Mouse (Mus musculus) forebrain, embryonic 16.5 days (tissue): ENCODE data around the gene Sertad1. TPM values are rescaled to one million over a fixed set of nuclear protein-coding genes. Genes with fewer than 3 reads are reported as not detected.

Experiments used
- ATAC-seq: fragments of 200-750 bp; cut with Nextera tagmentation; 2 replicates; pipeline ENCODE4 v1.8.0; 2017; ENCODE audit warnings: mild to moderate bottlenecking, moderate library complexity
- H3K27ac ChIP-seq: fragments of 300-500 bp; sonication (generic); 2 replicates; pipeline ENCODE4 v1.5.1; 2014; ENCODE audit warnings: low read length, control low read depth
- H3K27me3 ChIP-seq: fragments of 300-500 bp; sonication (generic); replicated peaks from 2 replicates; pipeline ENCODE4 v1.6.1; 2014; ENCODE audit warnings: low read length; ENCODE audit not compliant: control insufficient read depth, insufficient read depth
- H3K36me3 ChIP-seq: fragments of 300-500 bp; sonication (generic); 2 replicates; pipeline ENCODE4 v1.6.1; 2014; ENCODE audit not compliant: control insufficient read depth, insufficient read depth
- H3K4me1 ChIP-seq: fragments of 300-500 bp; sonication (generic); replicated peaks from 2 replicates; pipeline ENCODE4 v1.6.1; 2014; ENCODE audit warnings: low read length; ENCODE audit not compliant: control insufficient read depth, insufficient read depth
- H3K4me2 ChIP-seq: fragments of 300-500 bp; sonication (generic); 2 replicates; pipeline ENCODE4 v1.6.1; 2014; ENCODE audit warnings: mild to moderate bottlenecking, low read length, control low read depth
- H3K4me3 ChIP-seq: fragments of 300-500 bp; sonication (generic); replicated peaks from 2 replicates; pipeline ENCODE4 v1.5.1; 2014; ENCODE audit warnings: mild to moderate bottlenecking, low read length, control low read depth
- H3K9ac ChIP-seq: fragments of 300-500 bp; sonication (generic); replicated peaks from 2 replicates; pipeline ENCODE4 v1.6.1; 2014; ENCODE audit warnings: low read depth, low read length, control low read depth
- H3K9me3 ChIP-seq: fragments of 300-500 bp; sonication (generic); 2 replicates; pipeline ENCODE4 v1.6.1; 2016; ENCODE audit warnings: low read length; ENCODE audit not compliant: control insufficient read depth
- WGBS: fragments of 180-500 bp; shearing (Covaris S2); extraction: QIAGEN DNeasy Blood & Tissue Kit; methylation state at CpG from one replicate; pipeline ENCODE4 v1.1.7; 2014; 5-methylcytosine and 5-hydroxymethylcytosine counted together
- polyA plus RNA-seq: library from polyadenylated mRNA; unstranded; fragments of >200 nt; fragmentation: Nextera tagmentation; extraction: Ambion mirVana; gene quantifications from 2 replicates; pipeline ENCODE4 v1.2.1, GENCODE M21; 2015

Gene Sertad1
- polyA plus RNA-seq, 1 experiment from 2014 or later = 6.5 TPM

DNA sequence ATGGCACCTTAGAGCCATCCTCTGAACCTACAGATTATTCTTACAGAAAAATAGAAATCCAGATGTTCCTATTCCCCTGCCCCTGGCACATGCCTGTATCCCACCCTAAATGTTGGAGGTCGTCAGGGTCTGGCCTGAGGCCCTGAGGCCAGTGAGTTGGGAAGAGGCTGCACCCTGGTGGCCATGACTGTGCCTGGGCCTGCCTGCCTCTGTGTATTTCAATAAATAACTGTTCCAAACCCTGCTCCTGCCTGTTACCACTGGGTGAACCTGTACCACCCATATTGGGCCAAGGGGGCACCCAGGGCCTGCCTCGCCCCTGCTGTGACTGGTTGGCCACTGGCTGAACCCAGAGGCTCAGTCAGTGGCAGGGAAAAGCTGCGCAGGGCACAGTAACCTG lies 44.2 kb downstream of the Sertad1 start:
- H3K4me2 ChIP-seq = no peak overlapping the region
- no peak for ATAC-seq
- no peaks in the 10 kb centered on the region for H3K27me3 ChIP-seq
- H3K9me3 ChIP-seq = no peaks in the 10 kb centered on the region
- 74% methylated on average over 3 of the region's 3 CpGs for WGBS
- peaks cover 14% of the 10 kb centered on the region for H3K36me3 ChIP-seq
- no peak overlapping the region for H3K27ac ChIP-seq
- no peak overlapping the region for H3K4me3 ChIP-seq
- no peak overlapping the region for H3K9ac ChIP-seq
- peaks cover 3% of the 10 kb centered on the region for H3K4me1 ChIP-seq

DNA sequence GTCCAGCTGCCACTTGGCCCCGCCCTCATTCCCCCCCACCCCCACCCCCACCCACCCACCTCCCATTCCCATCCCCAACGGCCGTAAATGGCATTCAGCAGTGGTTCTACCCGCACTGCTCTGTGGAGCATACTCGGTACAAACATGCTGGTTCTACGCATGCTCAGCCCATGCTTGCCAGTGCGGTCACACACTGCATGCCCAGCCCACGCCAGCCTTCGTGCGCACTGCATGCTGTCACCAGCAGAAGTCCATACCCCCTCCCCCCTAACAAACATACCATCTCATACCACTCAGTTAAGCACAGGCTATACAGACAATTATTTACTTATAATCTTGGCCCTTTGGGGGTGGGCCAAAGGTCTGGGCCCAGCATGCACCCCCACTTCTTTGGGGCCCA lies 45.0 kb downstream of the Sertad1 start:
- Histone ChIP-seq H3K9ac (no peak overlapping the region), H3K27ac (no peak overlapping the region), H3K36me3 (peaks cover 14% of the 10 kb centered on the region), H3K27me3 (no peaks in the 10 kb centered on the region), H3K4me1 (no peaks in the 10 kb centered on the region), H3K4me3 (no peak overlapping the region), H3K9me3 (no peaks in the 10 kb centered on the region), H3K4me2 (no peak overlapping the region)
- no peak for ATAC-seq
- WGBS = 89% methylated on average over 10 of the region's 10 CpGs

DNA sequence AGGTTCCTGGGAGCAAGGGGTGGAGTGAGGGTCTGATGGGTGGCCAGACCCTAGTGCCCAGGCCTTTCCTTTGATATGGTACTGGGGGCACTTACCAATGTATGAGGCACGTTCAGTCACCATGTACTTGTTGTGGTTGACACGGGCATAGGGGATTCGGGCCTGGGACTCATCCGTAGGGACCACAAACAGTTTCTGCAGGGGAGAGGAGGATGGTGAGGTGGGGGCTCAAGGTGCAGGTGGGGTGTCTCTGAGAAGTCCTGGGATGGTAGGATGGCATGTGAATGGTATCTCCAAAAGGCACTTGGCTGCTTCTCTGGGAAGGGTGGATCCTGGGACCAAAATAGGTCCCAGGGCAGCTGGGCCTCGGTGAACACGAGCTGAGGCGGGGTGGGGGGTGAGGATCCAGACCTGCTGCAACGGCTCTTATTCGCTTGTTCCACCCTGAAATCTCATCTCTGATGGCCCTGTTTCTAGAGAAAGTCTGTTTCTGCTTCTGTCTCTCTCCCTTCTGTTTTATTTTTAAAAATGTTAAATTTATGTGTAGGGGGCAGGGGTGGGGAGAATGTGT lies 45.9 kb downstream of the Sertad1 start:
- Histone ChIP-seq H3K27me3 (no peaks in the 10 kb centered on the region), H3K4me1 (no peaks in the 10 kb centered on the region), H3K4me2 (no peak overlapping the region), H3K27ac (no peak overlapping the region), H3K4me3 (no peak overlapping the region), H3K9me3 (no peaks in the 10 kb centered on the region), H3K36me3 (peaks cover 16% of the 10 kb centered on the region), H3K9ac (no peak overlapping the region)
- 93% methylated on average over 9 of the region's 9 CpGs for WGBS
- no peak for ATAC-seq

DNA sequence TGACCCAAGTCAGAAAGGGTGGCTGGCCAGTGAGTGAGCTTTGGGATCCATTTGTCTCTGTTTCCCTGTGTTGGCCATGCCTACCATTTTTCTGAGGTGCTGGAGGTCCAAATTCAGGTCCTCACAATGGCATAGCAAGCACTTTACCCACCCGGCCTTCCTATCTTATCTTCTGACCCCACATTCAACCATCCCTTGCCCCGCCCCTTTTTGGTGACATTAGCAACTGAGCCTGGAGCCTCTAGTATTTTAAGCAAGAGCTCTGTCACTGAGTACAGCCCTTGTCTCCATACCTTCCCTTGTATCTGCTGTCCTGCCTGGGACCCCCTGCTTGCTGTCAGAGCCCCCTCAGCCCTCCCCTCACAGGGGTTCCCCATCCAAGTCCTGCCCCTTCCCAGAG lies 48.7 kb downstream of the Sertad1 start:
- Histone ChIP-seq H3K4me2 (no peak overlapping the region), H3K27me3 (no peaks in the 10 kb centered on the region), H3K36me3 (peaks cover 19% of the 10 kb centered on the region), H3K9me3 (no peaks in the 10 kb centered on the region), H3K27ac (no peak overlapping the region), H3K4me1 (no peaks in the 10 kb centered on the region), H3K9ac (no peak overlapping the region), H3K4me3 (no peak overlapping the region)
- 85% methylated on average over 2 of the region's 2 CpGs for WGBS
- ATAC-seq = no peak

DNA sequence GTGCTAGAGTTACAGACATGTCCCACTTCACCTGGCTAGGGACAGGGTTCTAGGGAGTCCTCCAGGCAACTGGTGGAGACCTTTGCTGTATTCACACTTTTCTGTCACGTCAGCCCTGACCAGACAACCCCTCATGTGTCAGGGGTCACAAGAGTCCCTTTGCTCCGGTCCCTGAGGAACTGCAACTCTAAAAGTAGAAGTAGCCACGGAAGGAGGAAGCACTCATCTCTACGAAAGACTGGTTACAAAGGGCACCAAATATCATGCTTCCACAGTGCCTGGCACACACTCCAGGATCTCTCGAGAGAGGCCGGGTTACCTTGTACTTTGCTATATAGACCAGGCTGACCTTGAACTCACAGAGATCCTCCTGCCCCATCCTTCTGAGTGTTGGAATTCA lies 49.9 kb downstream of the Sertad1 start:
- Histone ChIP-seq H3K27ac (no peak overlapping the region), H3K4me2 (no peak overlapping the region), H3K4me1 (peaks cover 4% of the 10 kb centered on the region), H3K9ac (no peak overlapping the region), H3K36me3 (peaks cover 19% of the 10 kb centered on the region), H3K27me3 (no peaks in the 10 kb centered on the region), H3K4me3 (no peak overlapping the region), H3K9me3 (no peaks in the 10 kb centered on the region)
- no peak for ATAC-seq
- WGBS = 92% methylated on average over 6 of the region's 6 CpGs

DNA sequence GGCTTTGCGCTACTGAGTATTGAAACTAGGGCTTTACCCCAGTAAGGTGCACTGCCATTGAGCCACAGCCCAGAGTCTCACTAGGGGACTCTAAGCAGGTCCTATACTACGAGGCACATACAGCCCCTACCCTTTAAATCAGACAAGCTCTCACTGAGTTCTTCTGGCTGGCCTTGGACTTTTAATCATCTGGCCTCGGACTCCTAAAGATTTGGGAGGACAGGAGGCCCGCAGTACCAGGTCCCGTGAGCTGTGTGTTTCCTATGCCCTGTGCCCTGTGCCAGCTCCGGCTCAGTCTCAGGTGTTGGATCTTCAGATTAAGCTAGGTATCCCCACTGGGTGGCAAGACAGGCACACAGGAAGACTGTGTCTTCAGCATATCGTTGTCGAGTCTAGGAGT lies 51.3 kb downstream of the Sertad1 start:
- no peak for ATAC-seq
- H3K4me2 ChIP-seq = no peak overlapping the region
- no peaks in the 10 kb centered on the region for H3K27me3 ChIP-seq
- WGBS = 93% methylated on average over 8 of the region's 8 CpGs
- H3K4me3 ChIP-seq = no peak overlapping the region
- peaks cover 12% of the 10 kb centered on the region for H3K36me3 ChIP-seq
- H3K4me1 ChIP-seq = peaks cover 12% of the 10 kb centered on the region
- no peak overlapping the region for H3K9ac ChIP-seq
- H3K9me3 ChIP-seq = no peaks in the 10 kb centered on the region
- no peak overlapping the region for H3K27ac ChIP-seq

DNA sequence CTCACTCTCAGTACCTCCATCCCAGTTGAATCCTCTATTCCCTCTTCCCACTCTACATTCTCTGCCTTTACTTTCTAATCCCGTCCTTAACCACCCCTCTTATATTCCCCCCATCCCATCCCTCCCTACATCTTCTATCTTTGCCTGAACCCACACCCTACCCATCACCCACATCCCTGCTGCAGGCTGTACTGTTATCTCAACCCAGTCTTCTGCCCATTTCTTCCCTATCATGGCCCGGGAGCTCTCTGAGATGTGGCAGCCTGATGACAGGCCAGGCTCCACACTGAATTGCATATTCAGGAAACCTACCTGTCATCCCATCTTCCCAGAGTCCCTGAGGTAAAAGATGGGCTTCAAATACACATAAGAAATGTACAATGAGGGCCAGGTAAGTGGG lies 52.1 kb downstream of the Sertad1 start:
- Histone ChIP-seq H3K27ac (no peak overlapping the region), H3K4me2 (no peak overlapping the region), H3K36me3 (peaks cover 9% of the 10 kb centered on the region), H3K9ac (no peak overlapping the region), H3K27me3 (no peaks in the 10 kb centered on the region), H3K4me3 (no peak overlapping the region), H3K4me1 (peaks cover 14% of the 10 kb centered on the region), H3K9me3 (no peaks in the 10 kb centered on the region)
- ATAC-seq = no peak
- 96% methylated on average over 2 of the region's 2 CpGs for whole genome bisulfite sequencing

Other genes starting within 250 kb of the Sertad1 start
- 42.2 and 43.3 TPM in 2 replicates for gene Numbl, start 228.5 kb upstream of the Sertad1 start, polyA plus RNA-seq
- gene Ltbp4, start 149.2 kb upstream of the Sertad1 start, polyA plus RNA-seq = 13.3 and 18.2 TPM in 2 replicates
- gene Shkbp1, start 130.9 kb upstream of the Sertad1 start, polyA plus RNA-seq = 88.1 and 95.5 TPM in 2 replicates
- gene Gm20479, start 129.5 kb upstream of the Sertad1 start, polyA plus RNA-seq = not detected in 2 replicates
- gene Sptbn4, start 39.2 kb upstream of the Sertad1 start, polyA plus RNA-seq = 2.3 and 2.5 TPM in 2 replicates
- 14.9 and 16.8 TPM in 2 replicates for gene Blvrb, start 38.9 kb upstream of the Sertad1 start, polyA plus RNA-seq
- gene Sertad3, start 13.1 kb upstream of the Sertad1 start, polyA plus RNA-seq = 11.6 and 14.8 TPM in 2 replicates
- gene Prx, start 12.4 kb downstream of the Sertad1 start, polyA plus RNA-seq = 1.1 and 1.3 TPM in 2 replicates
- gene Hipk4, start 36.4 kb downstream of the Sertad1 start, polyA plus RNA-seq = 0.24 and 0.67 TPM in 2 replicates
- gene Pld3, start 66.3 kb downstream of the Sertad1 start, polyA plus RNA-seq = 109 and 139 TPM in 2 replicates
- gene 2310022A10Rik, start 66.3 kb downstream of the Sertad1 start, polyA plus RNA-seq = 39.1 and 40.2 TPM in 2 replicates
- gene Akt2, start 104.6 kb downstream of the Sertad1 start, polyA plus RNA-seq = 83.7 and 99.3 TPM in 2 replicates
- gene Ttc9b, start 167.0 kb downstream of the Sertad1 start, polyA plus RNA-seq = 56.2 and 65.7 TPM in 2 replicates
- 10.6 and 14.3 TPM in 2 replicates for gene Map3k10, start 187.7 kb downstream of the Sertad1 start, polyA plus RNA-seq
- 13.8 and 14.5 TPM in 2 replicates for gene Zfp607b, start 202.4 kb downstream of the Sertad1 start, polyA plus RNA-seq
- gene Zfp60, start 244.5 kb downstream of the Sertad1 start, polyA plus RNA-seq = 132 and 133 TPM in 2 replicates